10 mouse cellular contexts compared by ENCODE assay signal in genomic region chr9:31566257-31567007, GRCm38 (mm10).
A peak's percentile ranks its signal among the peaks of the same experiment; 100 is the strongest.
DNase-seq lines count a peak whose midpoint lies in the region; ATAC-seq and TF ChIP-seq lines count a peak whose summit lies in the region.
"Had no signal": no experiment of that assay in that cellular context is flagged by ENCODE, and none has a peak within 500 bp of the region (broad histone marks: within the 10 kb centered on the region; RNA-seq: fewer than 3 reads in every experiment).

No protein-coding gene starts in this region.

- no peak for TF ChIP-seq EP300 in lung, postnatal 0 days (IDR thresholded peaks at IDR 0.05)

- WGBS in embryonic facial prominence, embryonic 10.5 days: 85% methylated on average over 31 of the region's 31 CpGs
- WGBS in midbrain, embryonic 11.5 days: 64% methylated on average over 31 of the region's 31 CpGs
- WGBS in lung, postnatal 0 days: 72% methylated on average over 31 of the region's 31 CpGs

- H3K27me3 ChIP-seq in embryonic facial prominence, embryonic 10.5 days (replicated peaks; ENCODE audit: low read depth, poor library complexity, severe bottlenecking): no peaks in the 10 kb centered on the region
- H3K27me3 ChIP-seq in midbrain, embryonic 11.5 days (ENCODE audit: control insufficient read depth, insufficient read depth, low read length): no peaks in the 10 kb centered on the region
- no peaks in the 10 kb centered on the region for H3K27me3 ChIP-seq in lung, postnatal 0 days (replicated peaks; ENCODE audit: insufficient read depth, low read length)

- no peaks in the 10 kb centered on the region for H3K36me3 ChIP-seq in embryonic facial prominence, embryonic 10.5 days (replicated peaks)
- H3K36me3 ChIP-seq in midbrain, embryonic 11.5 days (ENCODE audit: control insufficient read depth, insufficient read depth, low read length): no peaks in the 10 kb centered on the region
- H3K36me3 ChIP-seq in lung, postnatal 0 days (ENCODE audit: insufficient read depth, low read length): no peaks in the 10 kb centered on the region

- no peaks in the 10 kb centered on the region for H3K9me3 ChIP-seq in embryonic facial prominence, embryonic 10.5 days
- H3K9me3 ChIP-seq in midbrain, embryonic 11.5 days (ENCODE audit: control insufficient read depth, low read length): no peaks in the 10 kb centered on the region
- H3K9me3 ChIP-seq in lung, postnatal 0 days (ENCODE audit: low read length): no peaks in the 10 kb centered on the region

- DNase-seq in layer of hippocampus, postnatal 14 days (ENCODE audit: low spot score in 2 of 2): peak; percentile 16 to 36
- no peak for DNase-seq in layer of hippocampus, adult 9-10 months (ENCODE audit: low spot score)
- peak; percentile 23 for DNase-seq in embryonic facial prominence, embryonic 10.5 days (ENCODE audit: low spot score)
- peak; percentile 62 for DNase-seq in gastrocnemius, adult 2 months
- no peak for DNase-seq in midbrain, embryonic 11.5 days (ENCODE audit: low spot score, missing footprints)
- DNase-seq in urinary bladder, postnatal 36 days (ENCODE audit: low spot score in 2 of 2): no peak
- no peak for DNase-seq in lung, postnatal 0 days (ENCODE audit: low spot score)
- no peak for DNase-seq in thymus, postnatal 4 days

- H3K4me2 ChIP-seq in midbrain, embryonic 11.5 days: no peak overlapping the region
- no peak overlapping the region for H3K4me2 ChIP-seq in lung, postnatal 0 days (replicated peaks; ENCODE audit: low read depth, low read length)

- ATAC-seq in midbrain, embryonic 11.5 days (ENCODE audit: low FRiP score): peak; percentile 73
- no peak for ATAC-seq in lung, postnatal 0 days
- ATAC-seq: Patski had no signal

- H3K9ac ChIP-seq in midbrain, embryonic 11.5 days (ENCODE audit: low read length): no peak overlapping the region
- no peak overlapping the region for H3K9ac ChIP-seq in lung, postnatal 0 days (replicated peaks; ENCODE audit: low read depth)

- H3K27ac ChIP-seq in embryonic facial prominence, embryonic 10.5 days (replicated peaks): no peak overlapping the region
- H3K27ac ChIP-seq in gastrocnemius, adult 2 months: no peak overlapping the region
- H3K27ac ChIP-seq in midbrain, embryonic 11.5 days (ENCODE audit: low read depth, low read length): no peak overlapping the region
- H3K27ac ChIP-seq in lung, postnatal 0 days (ENCODE audit: low read length): no peak overlapping the region

- H3K4me1 ChIP-seq in embryonic facial prominence, embryonic 10.5 days: 0 out of 2 replicates have a peak, but pooled peaks cover 3% of the 10 kb centered on the region
- H3K4me1 ChIP-seq in midbrain, embryonic 11.5 days (ENCODE audit: control insufficient read depth, insufficient read depth, low read length): no peaks in the 10 kb centered on the region
- no peaks in the 10 kb centered on the region for H3K4me1 ChIP-seq in lung, postnatal 0 days (ENCODE audit: insufficient read depth, low read depth, low read length)

- intact Hi-C loops in gastrocnemius, adult 2 months (cut with DNase I): no loop called here

- TF ChIP-seq CTCF in gastrocnemius, adult 2 months (IDR thresholded peaks at IDR 0.05): peak; percentile 17; the same call in 1 of the 2 replicates
- TF ChIP-seq CTCF in lung, postnatal 0 days (IDR thresholded peaks at IDR 0.05): no peak

- no peak overlapping the region for H3K4me3 ChIP-seq in embryonic facial prominence, embryonic 10.5 days
- peak overlapping the region; percentile 54 for H3K4me3 ChIP-seq in gastrocnemius, adult 2 months
- H3K4me3 ChIP-seq in midbrain, embryonic 11.5 days (ENCODE audit: low read depth, low read length): no peak overlapping the region
- H3K4me3 ChIP-seq in lung, postnatal 0 days (ENCODE audit: low read depth, low read length): no peak overlapping the region
- H3K4me3 ChIP-seq: myocyte had no signal

Comparison
In these comparisons a context has a peak if more than half of its experiments do, and no peak if none do; other contexts are left out.
1. DNase-seq: peak in layer of hippocampus, postnatal 14 days (2 of 2), embryonic facial prominence, embryonic 10.5 days (single experiment) and gastrocnemius, adult 2 months (single experiment); none in layer of hippocampus, adult 9-10 months (single experiment), midbrain, embryonic 11.5 days (single experiment), urinary bladder, postnatal 36 days (0 of 2), lung, postnatal 0 days (single experiment) and thymus, postnatal 4 days (single experiment).